Mouse (Mus musculus) neural tube, embryonic 11.5 days (tissue): ENCODE measurements around the gene Hey2. TPM values are rescaled to one million over a fixed set of nuclear protein-coding genes. Genes with fewer than 3 reads are reported as not detected.

ENCODE experiments used
- ATAC-seq: fragments of 200-750 bp; cut with Nextera tagmentation; 2 replicates; pipeline ENCODE4 v1.8.0; 2017; ENCODE audit warnings: moderate number of reproducible peaks, mild to moderate bottlenecking, moderate TSS enrichment, moderate library complexity; ENCODE audit not compliant: insufficient read depth, low FRiP score, low TSS enrichment
- DNase-seq: peaks from one replicate; pipeline ENCODE4 v3.0.0-alpha.2; 2015; ENCODE audit warnings: low spot score
- H3K27ac ChIP-seq: fragments of 300-500 bp; sonication (generic); 2 replicates; pipeline ENCODE4 v1.5.1; 2014; ENCODE audit warnings: low read depth, mild to moderate bottlenecking, low read length
- H3K27me3 ChIP-seq: fragments of 300-500 bp; sonication (generic); 2 replicates; pipeline ENCODE4 v1.6.1; 2014; ENCODE audit warnings: mild to moderate bottlenecking, low read length, mixed read lengths; ENCODE audit not compliant: control insufficient read depth, insufficient read depth
- H3K36me3 ChIP-seq: fragments of 300-500 bp; sonication (generic); 2 replicates; pipeline ENCODE4 v1.6.1; 2014; ENCODE audit warnings: mild to moderate bottlenecking, low read length, moderate library complexity, mixed read lengths; ENCODE audit not compliant: control insufficient read depth, insufficient read depth
- H3K4me1 ChIP-seq: fragments of 300-500 bp; sonication (generic); 2 replicates; pipeline ENCODE4 v1.6.1; 2014; ENCODE audit warnings: low read length, mixed read lengths; ENCODE audit not compliant: control insufficient read depth, insufficient read depth
- H3K4me2 ChIP-seq: fragments of 300-500 bp; sonication (generic); 2 replicates; pipeline ENCODE4 v1.6.1; 2014; ENCODE audit warnings: low read depth, mild to moderate bottlenecking, moderate library complexity
- H3K4me3 ChIP-seq: fragments of 300-500 bp; sonication (generic); 2 replicates; pipeline ENCODE4 v1.5.1; 2014; ENCODE audit warnings: low read depth, low read length
- H3K9ac ChIP-seq: fragments of 300-500 bp; sonication (generic); 2 replicates; pipeline ENCODE4 v1.6.1; 2014; ENCODE audit warnings: mild to moderate bottlenecking, low read length
- H3K9me3 ChIP-seq: fragments of 300-500 bp; sonication (generic); 2 replicates; pipeline ENCODE4 v1.6.1; 2016; ENCODE audit warnings: low read length; ENCODE audit not compliant: control insufficient read depth
- WGBS: fragments of 180-500 bp; shearing (Covaris S2); extraction: QIAGEN DNeasy Blood & Tissue Kit; methylation state at CpG from one replicate; pipeline ENCODE4 v1.1.7; 2014; 5-methylcytosine and 5-hydroxymethylcytosine counted together
- polyA plus RNA-seq: library from polyadenylated mRNA; unstranded; fragments of >200 nt; fragmentation: Nextera tagmentation; extraction: Ambion mirVana; gene quantifications from 2 replicates; pipeline ENCODE4 v1.2.1, GENCODE M21; 2014

Gene Hey2
- polyA plus RNA-seq, 1 experiment from 2014 or later: 4.6 TPM

GRCm38 (mm10) chr10:30799713-30800450 lies 42.7 kb downstream of the Hey2 start:
- H3K36me3 ChIP-seq: no peaks in the 10 kb centered on the region
- no peaks in the 10 kb centered on the region; the same call in 1 of the 2 replicates for H3K4me1 ChIP-seq
- ATAC-seq (no peak), DNase-seq (no peak)
- H3K9ac ChIP-seq: no peak overlapping the region
- H3K27me3 ChIP-seq: no peaks in the 10 kb centered on the region
- H3K4me2 ChIP-seq: no peak overlapping the region
- H3K9me3 ChIP-seq: no peaks in the 10 kb centered on the region
- no peak overlapping the region for H3K4me3 ChIP-seq
- no peak overlapping the region for H3K27ac ChIP-seq
- WGBS: 85% methylated on average over 2 of the region's 2 CpGs

DNA sequence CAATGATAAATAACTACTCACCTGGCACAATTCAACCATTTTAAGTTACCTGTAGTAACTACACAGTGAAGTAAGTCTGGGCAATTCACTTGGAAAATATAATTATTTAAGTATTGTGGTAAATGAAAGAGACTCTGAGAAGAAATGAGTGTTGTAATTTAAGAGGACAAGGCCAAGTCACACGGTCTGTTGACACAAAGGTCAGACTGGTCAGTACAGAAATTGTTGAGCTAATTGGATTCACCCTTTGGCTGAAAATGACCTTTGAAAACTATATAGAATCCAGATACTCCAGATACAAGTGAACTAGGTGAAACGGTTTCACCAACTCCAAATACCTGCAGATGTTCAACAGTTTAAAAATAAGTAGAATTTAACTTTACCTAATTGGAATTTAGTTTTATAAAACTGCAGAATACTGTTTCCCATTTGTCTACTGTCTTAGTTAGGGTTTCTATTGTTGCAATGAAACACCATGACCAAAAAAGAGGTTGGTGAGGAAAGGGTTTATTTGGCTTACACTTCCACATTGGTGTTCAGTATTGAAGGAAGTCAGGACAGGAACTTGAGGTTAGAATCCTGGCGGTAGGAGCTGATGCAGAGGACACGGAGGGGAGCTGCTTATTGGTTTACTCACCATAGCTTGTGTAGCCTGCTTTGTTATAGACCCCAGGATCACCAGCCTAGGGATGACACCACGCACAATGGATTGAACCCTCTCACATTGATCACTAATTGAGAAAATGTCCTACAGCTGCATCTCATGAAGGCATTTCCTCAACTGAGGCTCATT lies 45.9 kb downstream of the Hey2 start:
- DNase-seq (no peak), ATAC-seq (no peak)
- Histone ChIP-seq H3K27ac (no peak overlapping the region), H3K36me3 (no peaks in the 10 kb centered on the region), H3K4me2 (no peak overlapping the region), H3K4me3 (no peak overlapping the region), H3K27me3 (no peaks in the 10 kb centered on the region), H3K9me3 (no peaks in the 10 kb centered on the region), H3K9ac (no peak overlapping the region), H3K4me1 (no peaks in the 10 kb centered on the region)
- WGBS: 86% methylated on average over 5 of the region's 5 CpGs

DNA sequence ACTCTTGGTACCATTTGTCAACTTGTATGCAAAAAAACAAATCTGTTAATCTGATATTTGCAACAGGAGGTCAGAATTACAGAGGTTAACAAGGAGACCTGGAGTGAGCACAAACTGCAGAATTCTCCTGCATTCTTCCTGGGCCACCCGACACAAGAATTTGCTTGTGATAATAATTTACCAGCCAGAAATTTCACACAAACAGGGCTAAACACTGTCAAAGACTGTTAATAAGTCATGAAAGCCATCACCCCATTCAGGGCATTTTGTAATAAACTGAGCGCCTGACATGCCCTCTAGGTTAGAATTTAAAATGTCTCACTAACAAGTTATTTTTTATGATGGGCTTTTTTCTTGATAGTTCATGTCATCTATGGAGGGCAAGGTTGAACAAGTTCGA lies 51.6 kb downstream of the Hey2 start:
- WGBS: 93% methylated on average over 3 of the region's 3 CpGs
- Histone ChIP-seq H3K4me1 (no peaks in the 10 kb centered on the region), H3K9ac (no peak overlapping the region), H3K27ac (no peak overlapping the region), H3K9me3 (no peaks in the 10 kb centered on the region), H3K4me2 (no peak overlapping the region), H3K27me3 (no peaks in the 10 kb centered on the region), H3K4me3 (no peak overlapping the region), H3K36me3 (no peaks in the 10 kb centered on the region)
- ATAC-seq: no peak
- DNase-seq: no peak

DNA sequence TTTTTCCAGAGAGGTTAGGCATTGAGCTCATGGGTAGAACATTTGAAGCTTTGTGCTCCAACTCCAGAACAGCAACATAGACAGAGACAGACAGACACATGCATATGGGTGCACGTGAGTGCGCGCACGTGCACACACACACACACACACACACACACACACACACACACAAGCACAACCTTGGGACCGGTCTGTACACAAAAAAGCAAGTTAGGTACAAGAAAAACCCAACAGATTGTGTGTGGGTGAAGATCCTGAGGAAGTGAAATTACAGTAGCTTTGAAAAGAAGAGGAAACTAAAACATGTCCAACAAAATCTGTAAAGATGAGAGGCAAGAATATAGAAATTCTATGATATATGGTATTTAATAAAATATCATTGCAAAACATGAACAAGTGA lies 53.1 kb downstream of the Hey2 start:
- ATAC-seq (no peak), DNase-seq (no peak)
- H3K27ac ChIP-seq: no peak overlapping the region
- no peak overlapping the region for H3K4me3 ChIP-seq
- 94% methylated on average over 5 of the region's 5 CpGs for WGBS
- no peak overlapping the region for H3K4me2 ChIP-seq
- H3K27me3 ChIP-seq: no peaks in the 10 kb centered on the region
- no peaks in the 10 kb centered on the region for H3K36me3 ChIP-seq
- no peaks in the 10 kb centered on the region for H3K9me3 ChIP-seq
- H3K9ac ChIP-seq: no peak overlapping the region
- no peaks in the 10 kb centered on the region for H3K4me1 ChIP-seq

- Histone ChIP-seq H3K9ac (no peak overlapping the region), H3K27ac (no peak overlapping the region), H3K4me2 (no peak overlapping the region), H3K36me3 (no peaks in the 10 kb centered on the region), H3K4me1 (no peaks in the 10 kb centered on the region), H3K4me3 (no peak overlapping the region), H3K9me3 (no peaks in the 10 kb centered on the region), H3K27me3 (no peaks in the 10 kb centered on the region)
- no peak for ATAC-seq
- 85% methylated on average over 1 of the region's 1 CpGs for WGBS
- DNase-seq: no peak
Observed at GRCm38 (mm10) chr10:30788340-30788721, 54.3 kb downstream of the Hey2 start.

DNA sequence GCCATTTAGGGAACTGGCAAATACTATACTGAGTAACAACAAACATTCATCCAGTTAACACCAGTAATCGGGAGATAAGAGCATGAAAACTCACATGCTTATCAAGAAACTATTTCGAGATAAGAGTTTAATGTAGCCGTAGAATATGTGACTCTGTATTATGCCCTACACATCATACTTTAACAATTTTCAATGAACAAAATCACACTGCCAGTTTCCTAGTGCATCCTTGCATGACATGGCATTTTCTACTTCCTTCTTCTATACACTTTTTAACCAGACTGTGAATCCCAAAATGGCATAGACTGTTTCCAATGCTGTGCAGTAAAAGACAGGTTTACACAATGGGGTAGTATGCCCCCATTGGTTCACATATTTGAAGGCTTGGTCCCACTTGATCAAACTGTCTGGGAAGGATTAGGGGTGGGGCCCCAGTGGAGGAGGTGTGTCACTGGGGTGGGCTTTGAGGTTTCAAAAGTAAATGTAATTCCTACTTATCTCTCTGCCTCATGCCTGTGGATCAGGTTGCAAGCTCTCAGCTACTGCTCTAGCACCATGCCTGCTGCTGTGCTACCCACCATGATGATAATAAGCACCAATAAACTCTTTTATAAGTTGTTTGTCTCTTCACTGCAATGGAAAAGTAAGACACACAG lies 54.8 kb downstream of the Hey2 start:
- no peaks in the 10 kb centered on the region for H3K9me3 ChIP-seq
- H3K4me1 ChIP-seq: no peaks in the 10 kb centered on the region
- WGBS: 95% methylated on average over 3 of the region's 3 CpGs
- ATAC-seq (no peak), DNase-seq (no peak)
- no peaks in the 10 kb centered on the region for H3K36me3 ChIP-seq
- H3K27ac ChIP-seq: no peak overlapping the region
- H3K4me2 ChIP-seq: no peak overlapping the region
- no peak overlapping the region for H3K9ac ChIP-seq
- H3K4me3 ChIP-seq: no peak overlapping the region
- H3K27me3 ChIP-seq: no peaks in the 10 kb centered on the region

DNA sequence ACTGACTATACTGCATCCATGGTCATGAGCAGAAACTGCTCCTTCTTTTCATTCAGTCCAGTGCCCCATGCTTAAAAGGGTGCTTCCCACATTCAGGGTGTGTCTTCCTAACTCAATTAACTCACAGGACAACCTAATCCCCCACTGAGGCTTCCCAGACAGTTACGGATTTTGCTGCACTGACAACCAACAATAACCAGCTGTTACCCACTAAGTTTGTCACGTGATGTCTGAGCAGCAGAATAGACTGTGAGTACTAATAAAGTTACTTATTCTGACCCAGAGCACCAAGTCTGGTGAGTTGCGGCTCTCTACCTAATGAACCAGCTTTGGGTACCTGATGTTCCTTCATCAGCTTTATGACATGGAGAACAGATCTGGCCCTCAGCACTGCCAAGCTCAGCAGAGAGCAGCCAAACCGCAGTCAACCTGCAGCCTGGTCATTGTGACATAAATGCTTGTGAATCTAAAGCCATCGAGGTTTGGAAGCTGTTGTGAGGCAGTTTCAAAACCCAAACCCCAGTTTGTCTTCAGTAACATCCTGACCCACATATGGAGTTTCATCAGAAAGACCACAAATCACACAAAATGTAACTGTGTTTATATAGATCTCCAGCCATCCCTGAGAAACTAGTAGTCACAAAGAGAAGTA lies 56.4 kb downstream of the Hey2 start:
- Histone ChIP-seq H3K9ac (no peak overlapping the region), H3K27ac (no peak overlapping the region), H3K4me3 (no peak overlapping the region), H3K36me3 (no peaks in the 10 kb centered on the region), H3K27me3 (no peaks in the 10 kb centered on the region), H3K9me3 (no peaks in the 10 kb centered on the region), H3K4me1 (no peaks in the 10 kb centered on the region), H3K4me2 (no peak overlapping the region)
- DNase-seq: no peak
- WGBS: 90% methylated on average over 5 of the region's 5 CpGs
- no peak for ATAC-seq
